Comparison of ENCODE assay signal across 8 mouse cellular contexts in genomic region chr9:13323612-13324011, GRCm38 (mm10). TPM values are rescaled to one million over a fixed set of nuclear protein-coding genes. Genes with fewer than 3 reads are reported as not detected.
DNase-seq lines count a peak whose midpoint lies in the region; ATAC-seq lines count a peak whose summit lies in the region.

No protein-coding gene starts in this region.

- H3K27me3 ChIP-seq in intestine, embryonic 15.5 days (replicated peaks): no peaks in the 10 kb centered on the region
- no peaks in the 10 kb centered on the region for H3K27me3 ChIP-seq in neural tube, embryonic 15.5 days (replicated peaks)

- 0 out of 2 replicates have a peak overlapping the region, but pooled peaks have one; percentile 17 for H3K27ac ChIP-seq in intestine, embryonic 15.5 days
- H3K27ac ChIP-seq in neural tube, embryonic 15.5 days (replicated peaks): 0 out of 2 replicates have a peak overlapping the region, but pooled peaks have one; percentile 11

- DNase-seq in kidney, adult 11 months: peak; percentile 32
- DNase-seq in kidney, adult 18-20 months: no peak
- peak; percentile 74 for DNase-seq in T-cell, adult 2 months (ENCODE audit: low spot score)
- no peak for DNase-seq in adrenal gland, postnatal 10 days
- no peak for DNase-seq in right cerebral cortex, postnatal 36 days (ENCODE audit: low spot score in 2 of 2)
- no peak for DNase-seq in right cerebral cortex, adult 18-20 months

- peaks cover 7% of the 10 kb centered on the region; the same call in 1 of the 2 replicates for H3K4me1 ChIP-seq in intestine, embryonic 15.5 days (replicated peaks)
- H3K4me1 ChIP-seq in neural tube, embryonic 15.5 days: peaks cover 12% of the 10 kb centered on the region; the same call in 1 of the 2 replicates

- no peak overlapping the region for H3K4me3 ChIP-seq in intestine, embryonic 15.5 days (replicated peaks)
- no peak overlapping the region for H3K4me3 ChIP-seq in neural tube, embryonic 15.5 days (replicated peaks)

- H3K36me3 ChIP-seq in intestine, embryonic 15.5 days: no peaks in the 10 kb centered on the region
- H3K36me3 ChIP-seq in neural tube, embryonic 15.5 days: no peaks in the 10 kb centered on the region

- no peak overlapping the region for H3K4me2 ChIP-seq in intestine, embryonic 15.5 days (replicated peaks)
- H3K4me2 ChIP-seq in neural tube, embryonic 15.5 days: no peak overlapping the region

- 19% methylated on average over 1 of the region's 1 CpGs for WGBS in intestine, embryonic 15.5 days
- 26% methylated on average over 1 of the region's 1 CpGs for WGBS in neural tube, embryonic 15.5 days

- ATAC-seq in intestine, embryonic 15.5 days: peak; percentile 39
- no peak for ATAC-seq in neural tube, embryonic 15.5 days (ENCODE audit: low FRiP score)

- H3K9ac ChIP-seq in intestine, embryonic 15.5 days: no peak overlapping the region
- H3K9ac ChIP-seq in neural tube, embryonic 15.5 days (replicated peaks): no peak overlapping the region

- no peaks in the 10 kb centered on the region for H3K9me3 ChIP-seq in intestine, embryonic 15.5 days
- H3K9me3 ChIP-seq in neural tube, embryonic 15.5 days (replicated peaks): no peaks in the 10 kb centered on the region

RNA-seq across cellular contexts. Expression of gene Maml2, which starts 25.9 kb away (rescaled TPM):
- 5.7 and 6.2 TPM in 2 replicates for polyA plus RNA-seq in intestine, embryonic 15.5 days (2015; fragmentation: Nextera tagmentation; extraction: Ambion mirVana)
- polyA plus RNA-seq in neural tube, embryonic 15.5 days (2015; fragmentation: Nextera tagmentation; extraction: Ambion mirVana): 12.0 TPM in 2 replicates
- total RNA-seq in adrenal gland, postnatal 10 days (2021): 1 to 10 TPM; 7.4 to 9.4 TPM

Comparison
In these comparisons a context has a peak if more than half of its experiments do, and no peak if none do; other contexts are left out.
1. DNase-seq: peak in kidney, adult 11 months (single experiment) and T-cell, adult 2 months (single experiment); none in kidney, adult 18-20 months (single experiment), adrenal gland, postnatal 10 days (single experiment), right cerebral cortex, postnatal 36 days (0 of 2) and right cerebral cortex, adult 18-20 months (single experiment).